Mouse (Mus musculus) myocyte (in vitro differentiated cells): ENCODE data around the gene Tbx4. TPM values are rescaled to one million over a fixed set of nuclear protein-coding genes. Genes with fewer than 3 reads are reported as not detected.

Source experiments
- H3K27me3 ChIP-seq: one replicate; pipeline ENCODE4 v1.6.1; 2011; ENCODE audit not compliant: control insufficient read depth, insufficient read depth, insufficient read length
- H3K36me3 ChIP-seq: one replicate; pipeline ENCODE4 v1.6.1; 2011; ENCODE audit not compliant: control insufficient read depth, insufficient read depth
- H3K4me2 ChIP-seq: one replicate; pipeline ENCODE4 v1.6.1; 2011; ENCODE audit warnings: low read depth, control low read depth
- H3K4me3 ChIP-seq: one replicate; pipeline ENCODE4 v1.5.1; 2011; ENCODE audit warnings: mild to moderate bottlenecking, control low read depth, moderate library complexity
- H3K79me2 ChIP-seq: one replicate; pipeline ENCODE4 v1.6.1; 2011; ENCODE audit not compliant: control insufficient read depth, insufficient read depth
- H3ac ChIP-seq: one replicate; pipeline ENCODE4 v1.6.1; 2011; ENCODE audit not compliant: control insufficient read depth, insufficient read length
- CEBPB ChIP-seq: IDR thresholded peaks from 2 replicates; pipeline ENCODE4 v1.6.1; 2011; ENCODE audit warnings: mild to moderate bottlenecking, moderate library complexity; ENCODE audit not compliant: poor library complexity, insufficient read depth, severe bottlenecking
- E2F4 ChIP-seq: IDR thresholded peaks from one replicate; pipeline ENCODE4 v1.6.1; 2011; ENCODE audit warnings: mild to moderate bottlenecking, control low read depth, moderate library complexity; ENCODE audit not compliant: insufficient read depth
- MAX ChIP-seq: IDR thresholded peaks from one replicate; pipeline ENCODE4 v1.6.1; 2011; ENCODE audit warnings: low read depth, mild to moderate bottlenecking, control low read depth
- MYOD1 ChIP-seq, 3 experiments: IDR thresholded peaks; one replicate each; pipeline ENCODE4 v1.6.1; 2011; ENCODE audit warnings: control low read depth in 2 of 3, low read depth in 2 of 3, mild to moderate bottlenecking in 2 of 3, moderate library complexity in 1 of 3; ENCODE audit not compliant: insufficient read length in 2 of 3, control insufficient read depth in 1 of 3
- MYOG ChIP-seq, 3 experiments: IDR thresholded peaks; one replicate each; pipeline ENCODE4 v1.6.1; 2011; ENCODE audit warnings: control low read depth in 2 of 3, low read depth in 2 of 3, mild to moderate bottlenecking in 2 of 3; ENCODE audit not compliant: insufficient read length in 2 of 3, control insufficient read depth in 1 of 3, insufficient read depth in 1 of 3
- POLR2A ChIP-seq: IDR thresholded peaks from one replicate; pipeline ENCODE4 v1.6.1; 2011; ENCODE audit warnings: low read depth, mild to moderate bottlenecking, control low read depth, moderate library complexity; ENCODE audit not compliant: insufficient read length
- POLR2AphosphoS2 ChIP-seq: IDR thresholded peaks from one replicate; pipeline ENCODE4 v1.6.1; 2011; ENCODE audit warnings: low read depth, control low read depth; ENCODE audit not compliant: insufficient read length
- REST ChIP-seq: IDR thresholded peaks from one replicate; pipeline ENCODE4 v1.6.1; 2011; ENCODE audit warnings: mild to moderate bottlenecking, control low read depth, moderate library complexity; ENCODE audit not compliant: insufficient read depth, insufficient read length
- SRF ChIP-seq: IDR thresholded peaks from one replicate; pipeline ENCODE4 v1.6.1; 2011; ENCODE audit warnings: low read depth; ENCODE audit not compliant: control insufficient read depth, insufficient read length
- TCF12 ChIP-seq: IDR thresholded peaks from one replicate; pipeline ENCODE4 v1.6.1; 2011; ENCODE audit warnings: mild to moderate bottlenecking, control low read depth; ENCODE audit not compliant: poor library complexity, insufficient read depth, severe bottlenecking
- TCF3 ChIP-seq: IDR thresholded peaks from one replicate; pipeline ENCODE4 v1.6.1; 2011; ENCODE audit warnings: low read depth, control low read depth; ENCODE audit not compliant: insufficient read length
- USF1 ChIP-seq: IDR thresholded peaks from one replicate; pipeline ENCODE4 v1.6.1; 2011; ENCODE audit warnings: low read depth, mild to moderate bottlenecking, control low read depth, moderate library complexity
- polyA plus RNA-seq: library from polyadenylated mRNA; unstranded; fragments of >200 nt; fragmentation: generic; extraction: Trizol; gene quantifications from one replicate; pipeline ENCODE4 v1.2.1, GENCODE M21; 2012; ENCODE audit warnings: missing spikeins

Gene Tbx4
- polyA plus RNA-seq, 1 experiment, result 0.29 TPM

DNA sequence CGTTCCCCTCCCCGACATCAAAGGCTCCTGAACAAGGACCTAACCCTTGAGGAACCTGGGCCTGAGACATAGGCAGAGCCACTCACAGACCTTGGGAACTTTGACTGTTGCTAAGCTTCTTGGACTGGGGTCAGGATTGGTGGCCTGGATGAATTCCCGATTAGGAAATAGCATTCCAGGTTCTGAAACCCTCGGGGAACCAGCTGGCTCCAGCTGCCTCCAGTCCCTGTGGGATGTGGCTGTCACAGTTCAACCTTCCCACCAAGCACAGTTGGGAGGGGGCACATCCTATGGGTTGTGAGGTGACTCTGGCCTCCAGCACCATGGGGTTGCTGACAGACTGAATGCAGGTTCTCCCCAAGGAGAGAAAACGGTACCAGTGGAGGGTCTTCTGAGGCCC lies 40.3 kb upstream of the Tbx4 start:
- Histone ChIP-seq H3K4me3 (no peak overlapping the region), H3K27me3 (no peaks in the 10 kb centered on the region), H3ac (no peak overlapping the region), H3K4me2 (no peak overlapping the region), H3K36me3 (no peaks in the 10 kb centered on the region), H3K79me2 (no peaks in the 10 kb centered on the region)
- TF ChIP-seq MAX (no peak), USF1 (no peak), TCF12 (no peak), REST (no peak), TCF3 (no peak), E2F4 (no peak), CEBPB (no peak), POLR2AphosphoS2 (no peak), POLR2A (no peak), MYOD1 (IDR thresholded peaks at IDR 0.05; ENCODE audit: control insufficient read depth in 1 of 3, insufficient read length in 2 of 3, low read depth in 2 of 3) (peak in 1 of 3 experiments; percentile 24), MYOG (IDR thresholded peaks at IDR 0.05; ENCODE audit: control insufficient read depth in 1 of 3, insufficient read depth in 1 of 3, insufficient read length in 2 of 3, low read depth in 2 of 3) (peak in 1 of 3 experiments; percentile 32), SRF (no peak)

DNA sequence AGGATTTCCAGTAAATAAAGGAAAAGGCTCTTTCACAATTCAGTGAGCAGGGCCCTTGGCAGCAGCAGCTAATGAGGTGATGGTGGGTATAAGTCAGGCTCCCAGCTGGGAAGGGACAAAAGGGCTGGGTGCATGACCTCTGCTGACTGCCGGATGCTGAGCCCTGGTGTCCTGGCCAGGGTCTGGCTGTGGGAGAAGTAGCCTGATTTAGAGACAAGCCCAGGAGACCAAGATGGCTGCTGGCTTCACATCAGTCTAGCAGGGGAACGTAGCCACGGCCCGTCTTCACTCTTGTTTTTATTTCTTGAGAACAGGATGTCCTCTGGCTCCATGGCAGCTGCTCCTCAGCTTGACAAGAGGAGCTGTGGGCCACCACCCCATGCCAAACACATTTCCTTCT lies 39.7 kb upstream of the Tbx4 start:
- TF ChIP-seq TCF12, result no peak
- no peak for TF ChIP-seq MYOD1 (IDR thresholded peaks at IDR 0.05; ENCODE audit: control insufficient read depth in 1 of 3, insufficient read length in 2 of 3, low read depth in 2 of 3)
- no peak for TF ChIP-seq E2F4
- TF ChIP-seq USF1, result no peak
- no peak for TF ChIP-seq SRF
- no peak for TF ChIP-seq REST
- no peak for TF ChIP-seq POLR2AphosphoS2
- no peak for TF ChIP-seq MYOG (IDR thresholded peaks at IDR 0.05; ENCODE audit: control insufficient read depth in 1 of 3, insufficient read depth in 1 of 3, insufficient read length in 2 of 3, low read depth in 2 of 3)
- no peak for TF ChIP-seq CEBPB
- no peak for TF ChIP-seq POLR2A
- TF ChIP-seq MAX, result no peak
- TF ChIP-seq TCF3, result no peak
- H3K4me2 ChIP-seq, result no peak overlapping the region
- no peaks in the 10 kb centered on the region for H3K36me3 ChIP-seq
- no peaks in the 10 kb centered on the region for H3K79me2 ChIP-seq
- H3K27me3 ChIP-seq, result no peaks in the 10 kb centered on the region
- H3ac ChIP-seq, result no peak overlapping the region
- no peak overlapping the region for H3K4me3 ChIP-seq

DNA sequence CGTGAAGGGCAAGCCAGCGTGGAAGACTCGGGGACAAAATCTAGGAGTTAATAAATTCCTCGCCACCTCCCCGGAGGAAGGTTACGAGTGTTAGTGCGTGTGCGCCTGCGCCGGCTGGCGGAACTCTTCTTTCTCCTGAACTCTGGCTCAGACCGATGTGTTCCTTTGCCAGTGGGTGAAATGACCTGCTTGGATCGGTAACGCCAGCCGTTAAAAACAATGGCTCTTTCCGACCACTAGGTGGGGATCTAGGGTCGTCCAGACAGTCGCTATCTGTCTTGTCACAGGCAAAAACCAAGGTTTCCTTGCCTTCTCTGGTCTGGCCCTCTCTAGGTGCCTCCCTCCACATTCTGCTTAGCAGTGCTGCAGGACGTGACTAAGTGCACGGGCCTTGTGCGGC lies 37.2 kb upstream of the Tbx4 start:
- H3K4me2 ChIP-seq, result peak overlapping the region; percentile 78
- no peak for TF ChIP-seq POLR2AphosphoS2
- no peak for TF ChIP-seq MAX
- TF ChIP-seq USF1, result no peak
- TF ChIP-seq TCF3, result no peak
- no peak for TF ChIP-seq TCF12
- no peak for TF ChIP-seq SRF
- no peak for TF ChIP-seq E2F4
- no peak for TF ChIP-seq MYOD1 (IDR thresholded peaks at IDR 0.05; ENCODE audit: control insufficient read depth in 1 of 3, insufficient read length in 2 of 3, low read depth in 2 of 3)
- TF ChIP-seq POLR2A, result no peak
- TF ChIP-seq MYOG (IDR thresholded peaks at IDR 0.05; ENCODE audit: control insufficient read depth in 1 of 3, insufficient read depth in 1 of 3, insufficient read length in 2 of 3, low read depth in 2 of 3), result no peak
- TF ChIP-seq CEBPB, result no peak
- TF ChIP-seq REST, result no peak
- H3K79me2 ChIP-seq, result no peaks in the 10 kb centered on the region
- H3K36me3 ChIP-seq, result no peaks in the 10 kb centered on the region
- no peak overlapping the region for H3K4me3 ChIP-seq
- H3ac ChIP-seq, result no peak overlapping the region
- no peaks in the 10 kb centered on the region for H3K27me3 ChIP-seq

DNA sequence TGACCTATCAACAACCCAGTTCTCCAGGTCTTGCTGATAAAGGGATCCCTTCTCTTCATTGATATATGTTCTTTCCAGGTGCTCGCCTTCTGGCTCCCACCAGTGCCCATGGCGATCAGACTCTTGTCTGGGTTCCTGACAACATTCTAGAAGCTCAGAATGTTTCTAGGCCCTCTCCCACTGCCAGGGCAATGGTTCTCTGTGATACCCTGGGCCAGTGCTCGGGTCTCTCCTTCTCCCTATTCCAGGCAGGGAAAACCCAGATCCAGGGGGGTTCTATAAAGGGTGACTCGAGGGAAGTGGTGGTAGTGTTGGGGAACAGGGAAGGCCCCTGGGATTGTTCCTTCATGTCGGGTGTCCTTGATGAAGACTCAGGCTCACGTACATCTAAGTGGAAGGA lies 36.0 kb upstream of the Tbx4 start, which contains the start of gene Gm11444:
TSS of gene Gm11444 (minus strand) at position 101 of the 400 bp plus-strand sequence.
- no peak within 1 kb of the TSS for H3K4me3 ChIP-seq
- no peak within 1 kb of the TSS for H3ac ChIP-seq
- no peaks in the 10 kb centered on the region for H3K79me2 ChIP-seq
- H3K27me3 ChIP-seq, result no peaks in the 10 kb centered on the region
- TF ChIP-seq POLR2A (no peak), CEBPB (no peak), MYOG (IDR thresholded peaks at IDR 0.05; ENCODE audit: control insufficient read depth in 1 of 3, insufficient read depth in 1 of 3, insufficient read length in 2 of 3, low read depth in 2 of 3) (no peak), MAX (no peak), REST (no peak), E2F4 (no peak), POLR2AphosphoS2 (no peak), TCF3 (no peak), USF1 (no peak), MYOD1 (IDR thresholded peaks at IDR 0.05; ENCODE audit: control insufficient read depth in 1 of 3, insufficient read length in 2 of 3, low read depth in 2 of 3) (no peak), SRF (no peak), TCF12 (no peak)
- H3K4me2 ChIP-seq, result peak within 1 kb of the TSS; percentile 78
- no peaks in the 10 kb centered on the region for H3K36me3 ChIP-seq
